7 mouse cellular contexts compared by ENCODE assay signal in the genomic region with DNA sequence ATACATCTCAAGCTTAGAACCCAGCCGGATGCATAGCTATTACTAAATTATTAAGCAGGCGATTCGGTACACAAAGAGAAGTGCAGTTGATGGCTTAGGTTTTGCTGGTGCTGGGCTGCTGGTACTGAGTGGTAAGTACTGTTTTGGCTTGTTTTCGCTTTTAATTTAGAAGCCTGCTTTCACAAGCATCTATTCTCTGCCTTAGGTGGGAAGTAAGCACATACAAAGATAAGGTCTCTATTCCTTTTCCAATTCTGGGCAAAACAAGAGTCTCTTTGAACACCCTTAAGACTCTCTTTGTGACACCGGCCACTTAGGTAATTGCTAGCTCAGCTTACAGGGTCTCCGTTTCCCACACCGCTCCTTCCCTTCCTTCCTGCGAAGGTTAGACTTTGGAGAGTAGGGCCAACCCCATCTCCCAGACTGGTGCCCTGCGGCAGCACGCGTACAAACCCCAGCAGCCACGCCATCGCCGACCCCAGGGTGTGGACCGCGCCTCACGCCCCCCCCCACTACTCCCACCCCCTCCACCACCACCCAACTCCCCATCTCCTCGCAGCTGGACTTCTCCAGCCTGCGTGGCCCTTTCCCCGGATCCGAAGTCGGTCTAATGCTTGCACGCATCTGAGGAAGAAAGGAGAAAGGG. TPM values are rescaled to one million over a fixed set of nuclear protein-coding genes. Genes with fewer than 3 reads are reported as not detected.
A peak's percentile ranks its signal among the peaks of the same experiment; 100 is the strongest.
DNase-seq lines count a peak whose midpoint lies in the region; ATAC-seq and TF ChIP-seq lines count a peak whose summit lies in the region.

No protein-coding gene starts in this region.

- no peak for TF ChIP-seq CTCF in spleen, adult 2 months (IDR thresholded peaks at IDR 0.05; ENCODE audit: extremely low read depth, insufficient read depth, insufficient read length, insufficient replicate concordance)
- no peak for TF ChIP-seq CTCF in embryonic fibroblast, embryonic 13.5 days (IDR thresholded peaks at IDR 0.05; ENCODE audit: borderline replicate concordance, insufficient read depth, low read length)

- DNase-seq in spleen, adult 2 months (ENCODE audit: low read depth in 1 of 2, low spot score in 2 of 2), result no peak
- DNase-seq in spleen, postnatal 14 days (ENCODE audit: low spot score in 2 of 2), result no peak
- no peak for DNase-seq in limb, embryonic 14.5 days (ENCODE audit: low spot score)
- no peak for DNase-seq in layer of hippocampus, adult 11-12 months (ENCODE audit: low spot score)

- H3K4me2 ChIP-seq in limb, embryonic 14.5 days (replicated peaks; ENCODE audit: low read depth, low read length, severe bottlenecking), result peak overlapping the region; percentile 89
- peak overlapping the region; percentile 93 for H3K4me2 ChIP-seq in stomach, embryonic 15.5 days

- no peaks in the 10 kb centered on the region for H3K36me3 ChIP-seq in spleen, adult 2 months (ENCODE audit: control insufficient read depth, insufficient read depth, low read length)
- no peaks in the 10 kb centered on the region for H3K36me3 ChIP-seq in limb, embryonic 14.5 days (ENCODE audit: control insufficient read depth, insufficient read depth, low read length)
- no peaks in the 10 kb centered on the region for H3K36me3 ChIP-seq in stomach, embryonic 15.5 days

- H3K9me3 ChIP-seq in limb, embryonic 14.5 days (ENCODE audit: control insufficient read depth, low read length), result no peaks in the 10 kb centered on the region
- no peaks in the 10 kb centered on the region for H3K9me3 ChIP-seq in stomach, embryonic 15.5 days

- H3K4me1 ChIP-seq in spleen, adult 2 months (ENCODE audit: control insufficient read depth, insufficient read depth, insufficient read length), result no peaks in the 10 kb centered on the region
- H3K4me1 ChIP-seq in embryonic fibroblast, embryonic 13.5 days (ENCODE audit: control insufficient read depth, insufficient read depth, low read length), result peaks cover 7% of the 10 kb centered on the region
- H3K4me1 ChIP-seq in limb, embryonic 14.5 days (ENCODE audit: control insufficient read depth, insufficient read depth, low read length), result peaks cover 12% of the 10 kb centered on the region
- H3K4me1 ChIP-seq in stomach, embryonic 15.5 days, result peaks cover 24% of the 10 kb centered on the region

- peak; percentile 31 for ATAC-seq in limb, embryonic 14.5 days (ENCODE audit: low FRiP score, low read depth)
- ATAC-seq in stomach, embryonic 15.5 days (ENCODE audit: insufficient read depth, low FRiP score, low read depth), result peak; percentile 11; the same call in 1 of the 2 replicates
- no peak for ATAC-seq in cerebellum, adult (ENCODE audit: insufficient number of reproducible peaks, low FRiP score, low TSS enrichment)

- H3K4me3 ChIP-seq in spleen, adult 2 months (ENCODE audit: extremely low read depth, insufficient read depth, insufficient read length), result peak overlapping the region; percentile 47
- peak overlapping the region; percentile 76 for H3K4me3 ChIP-seq in embryonic fibroblast, embryonic 13.5 days (ENCODE audit: insufficient read depth, low read length)
- H3K4me3 ChIP-seq in limb, embryonic 14.5 days (replicated peaks; ENCODE audit: low read length), result peak overlapping the region; percentile 61
- H3K4me3 ChIP-seq in stomach, embryonic 15.5 days (replicated peaks), result peak overlapping the region; percentile 72

- 5% methylated on average over 23 of the region's 23 CpGs for WGBS in spleen, adult 2 months
- 4% methylated on average over 23 of the region's 23 CpGs for WGBS in limb, embryonic 14.5 days
- 3% methylated on average over 23 of the region's 23 CpGs for WGBS in stomach, embryonic 15.5 days

- H3K27me3 ChIP-seq in spleen, adult 2 months (ENCODE audit: control insufficient read depth, insufficient read depth, low read length), result 0 out of 2 replicates have a peak, but pooled peaks cover 2% of the 10 kb centered on the region
- H3K27me3 ChIP-seq in limb, embryonic 14.5 days (ENCODE audit: control insufficient read depth, insufficient read depth, low read length), result no peaks in the 10 kb centered on the region
- no peaks in the 10 kb centered on the region for H3K27me3 ChIP-seq in stomach, embryonic 15.5 days (replicated peaks)

- no peak for TF ChIP-seq POLR2A in spleen, adult 2 months (IDR thresholded peaks at IDR 0.05; ENCODE audit: low read depth, low read length)
- TF ChIP-seq POLR2A in embryonic fibroblast, embryonic 13.5 days (IDR thresholded peaks at IDR 0.05; ENCODE audit: low read depth, low read length), result no peak
- no peak for TF ChIP-seq POLR2A in limb, embryonic 14.5 days (IDR thresholded peaks at IDR 0.05; ENCODE audit: borderline replicate concordance, extremely low read depth, insufficient read depth, insufficient read length)

- peak overlapping the region; percentile 70 for H3K9ac ChIP-seq in limb, embryonic 14.5 days (ENCODE audit: low read depth, low read length, severe bottlenecking)
- H3K9ac ChIP-seq in stomach, embryonic 15.5 days, result peak overlapping the region; percentile 50

- no peak overlapping the region for H3K27ac ChIP-seq in spleen, adult 2 months (ENCODE audit: insufficient read depth, low read length)
- H3K27ac ChIP-seq in embryonic fibroblast, embryonic 13.5 days (ENCODE audit: insufficient read depth, low read length), result peak overlapping the region; percentile 10; the same call in 1 of the 2 replicates
- H3K27ac ChIP-seq in limb, embryonic 14.5 days (replicated peaks; ENCODE audit: low read depth, low read length), result peak overlapping the region; percentile 52
- H3K27ac ChIP-seq in stomach, embryonic 15.5 days, result peak overlapping the region; percentile 88

RNA-seq across cellular contexts. Expression of a gene that starts 0.4 kb away (rescaled TPM):
- 2.2 and 2.6 TPM in 2 replicates for polyA plus RNA-seq in spleen, adult 2 months (2012; rRNA removed)
- 19.5 and 30.5 TPM in 2 replicates for polyA plus RNA-seq in embryonic fibroblast, embryonic 13.5 days (2011; ENCODE audit: insufficient read length, low read depth, missing spikeins)
- polyA plus RNA-seq in limb, embryonic 14.5 days (2012; rRNA removed), result 36.9 and 38.1 TPM in 2 replicates
- polyA plus RNA-seq in limb, embryonic 14.5 days (2014; fragmentation: Nextera tagmentation; extraction: Ambion mirVana), result 49.7 and 63.5 TPM in 2 replicates
- 29.8 and 32.8 TPM in 2 replicates for polyA plus RNA-seq in stomach, embryonic 15.5 days (2015; fragmentation: Nextera tagmentation; extraction: Ambion mirVana)
